Mouse (Mus musculus): ENCODE measurements around the gene Chrna9.

- TF ChIP-seq POLR2A (IDR thresholded peaks at IDR 0.05; ENCODE audit: borderline replicate concordance, control insufficient read depth, low read depth, low read length) (no peak), CTCF (IDR thresholded peaks at IDR 0.05; ENCODE audit: control insufficient read depth, insufficient read depth, low read length) (no peak)
Observed at GRCm38 (mm10) chr5:65937011-65937726, 2.4 kb downstream of the Chrna9 start.

All from bone marrow, adult 2 months (tissue).